Mouse (Mus musculus) CH12.LX (cell line): Measurements from ENCODE around the gene Trip4. TPM values are rescaled to one million over a fixed set of nuclear protein-coding genes. Genes with fewer than 3 reads are reported as not detected.

Experiments used
- DNase-seq: peaks from one replicate; pipeline ENCODE4 v3.0.0-alpha.2; 2013; ENCODE audit errors: extremely low read depth
- H3K27ac ChIP-seq: 2 replicates; pipeline ENCODE4 v1.5.1; 2012; ENCODE audit warnings: low read depth, mild to moderate bottlenecking, control low read depth, moderate library complexity; ENCODE audit not compliant: insufficient read depth
- H3K27me3 ChIP-seq: replicated peaks from 2 replicates; pipeline ENCODE3; 2012; ENCODE audit warnings: inconsistent platforms
- H3K36me3 ChIP-seq, 2 experiments: replicated peaks in 1 of 2; 2 replicates each; pipeline versions ENCODE3 to v1.6.1; 2012; ENCODE audit warnings: inconsistent platforms in 1 of 2, low read length in 1 of 2, mild to moderate bottlenecking in 1 of 2, mixed read lengths in 1 of 2, moderate library complexity in 1 of 2; ENCODE audit not compliant: control insufficient read depth in 1 of 2, insufficient read depth in 1 of 2
- H3K4me1 ChIP-seq, 2 experiments: 2 replicates each; pipeline ENCODE4 v1.6.1; 2012; ENCODE audit warnings: inconsistent platforms in 1 of 2, moderate library complexity in 1 of 2; ENCODE audit not compliant: insufficient read depth in 2 of 2, control insufficient read depth in 1 of 2
- H3K4me2 ChIP-seq: 2 replicates; pipeline ENCODE4 v1.6.1; 2012; ENCODE audit warnings: low read depth, mild to moderate bottlenecking, control low read depth; ENCODE audit not compliant: poor library complexity, insufficient read depth, severe bottlenecking
- H3K4me3 ChIP-seq, 3 experiments: fragments of 150-350 bp in 1 of 3; sonication (generic) in 1 of 3; replicated peaks in 1 of 3; 2 replicates each; pipeline versions ENCODE3 to v1.5.1; 2011 to 2012; ENCODE audit warnings: low read depth in 2 of 3, low read length in 2 of 3, mild to moderate bottlenecking in 2 of 3, moderate library complexity in 2 of 3, control low read depth in 1 of 3, improper control_type of control experiment in 1 of 3, inconsistent platforms in 1 of 3, mixed read lengths in 1 of 3; ENCODE audit not compliant: poor library complexity in 1 of 3
- H3K79me2 ChIP-seq: replicated peaks from 2 replicates; pipeline ENCODE4 v1.6.1; 2012; ENCODE audit warnings: mild to moderate bottlenecking, moderate library complexity; ENCODE audit not compliant: control insufficient read depth, poor library complexity, insufficient read depth, severe bottlenecking; ENCODE audit errors: extremely low read depth
- H3K9ac ChIP-seq: 2 replicates; pipeline ENCODE4 v1.6.1; 2012; ENCODE audit warnings: low read depth, mild to moderate bottlenecking, control low read depth, moderate library complexity; ENCODE audit not compliant: insufficient read depth
- H3K9me3 ChIP-seq: replicated peaks from 2 replicates; pipeline ENCODE3; 2012; ENCODE audit warnings: low read length, inconsistent platforms, mixed read lengths
- BHLHE40 ChIP-seq: IDR thresholded peaks from 2 replicates; pipeline ENCODE4 v1.6.1; 2011; ENCODE audit warnings: mild to moderate bottlenecking, low read depth, low read length, improper control_type of control experiment
- CHD1 ChIP-seq: IDR thresholded peaks from 2 replicates; pipeline ENCODE4 v1.6.1; 2012; ENCODE audit warnings: low read depth, low read length, improper control_type of control experiment, inconsistent platforms
- CTCF ChIP-seq, 2 experiments: IDR thresholded peaks in 1 of 2; conservative IDR thresholded peaks in 1 of 2; 2 replicates each; pipeline ENCODE4 v1.5.1; 2011 to 2012; ENCODE audit warnings: low read depth in 2 of 2, low read length in 2 of 2, improper control_type of control experiment in 1 of 2, inconsistent platforms in 1 of 2, mild to moderate bottlenecking in 1 of 2, moderate library complexity in 1 of 2
- EP300 ChIP-seq: IDR thresholded peaks from 2 replicates; pipeline ENCODE4 v1.6.1; 2011; ENCODE audit warnings: low read length, improper control_type of control experiment
- JUND ChIP-seq: conservative IDR thresholded peaks from 2 replicates; pipeline ENCODE4 v1.6.1; 2011; ENCODE audit warnings: low read depth, low read length, improper control_type of control experiment
- MAFK ChIP-seq: IDR thresholded peaks from 2 replicates; pipeline ENCODE4 v1.6.1; 2011; ENCODE audit warnings: low read length, improper control_type of control experiment; ENCODE audit not compliant: insufficient replicate concordance
- MAZ ChIP-seq: IDR thresholded peaks from 2 replicates; pipeline ENCODE4 v1.6.1; 2012; ENCODE audit warnings: low read depth, mild to moderate bottlenecking, inconsistent platforms, low read length, improper control_type of control experiment, moderate library complexity
- MEF2A ChIP-seq: IDR thresholded peaks from 2 replicates; pipeline ENCODE4 v1.6.1; 2014; ENCODE audit warnings: low read depth, mild to moderate bottlenecking, inconsistent platforms, low read length, improper control_type of control experiment, borderline replicate concordance
- MXI1 ChIP-seq: IDR thresholded peaks from 2 replicates; pipeline ENCODE4 v1.6.1; 2011; ENCODE audit warnings: mild to moderate bottlenecking, low read depth, low read length, improper control_type of control experiment
- MYC ChIP-seq: IDR thresholded peaks from 2 replicates; pipeline ENCODE4 v1.6.1; 2011; ENCODE audit warnings: low read depth, mild to moderate bottlenecking, improper control_type of control experiment, low read length
- NELFE ChIP-seq: IDR thresholded peaks from 2 replicates; pipeline ENCODE4 v1.6.1; 2011; ENCODE audit warnings: low read depth, low read length, improper control_type of control experiment
- PAX5 ChIP-seq: IDR thresholded peaks from 2 replicates; pipeline ENCODE4 v1.6.1; 2012; ENCODE audit warnings: low read length, inconsistent platforms, mixed read lengths
- POLR2AphosphoS2 ChIP-seq: IDR thresholded peaks from 2 replicates; pipeline ENCODE4 v1.6.1; 2011; ENCODE audit warnings: low read depth, low read length, improper control_type of control experiment
- RCOR1 ChIP-seq: conservative IDR thresholded peaks from 2 replicates; pipeline ENCODE4 v1.6.1; 2012; ENCODE audit warnings: low read depth, mild to moderate bottlenecking, inconsistent platforms, low read length, improper control_type of control experiment
- TBP ChIP-seq: conservative IDR thresholded peaks from 2 replicates; pipeline ENCODE4 v1.6.1; 2011; ENCODE audit warnings: low read depth, low read length, improper control_type of control experiment
- USF1 ChIP-seq: IDR thresholded peaks from 2 replicates; pipeline ENCODE4 v1.6.1; 2014; ENCODE audit warnings: low read depth, mild to moderate bottlenecking, inconsistent platforms, low read length, improper control_type of control experiment
- dilution Hi-C: fragments of 300-500 bp; cut with MboI; formaldehyde crosslinking; loops from 2 replicates; pipeline ENCODE4 v1.14.3; 2020; ENCODE audit warnings: low sequenced_read_pairs; ENCODE audit not compliant: extremely low pct_unique_long_range_greater_than_20kb, extremely low pct_ligation_motif_present
- in situ Hi-C: fragments of 300-500 bp; cut with MboI; formaldehyde crosslinking; loops from 3 replicates; pipeline ENCODE4 v1.14.3; 2019; ENCODE audit warnings: low sequenced_read_pairs, low pct_ligation_motif_present, low pct_unique_long_range_greater_than_20kb, mixed read lengths
- polyA plus RNA-seq: library from polyadenylated mRNA; unstranded; fragments of >175 nt; gene quantifications from 2 replicates; pipeline ENCODE4 v1.2.1, GENCODE M21; 2012; ENCODE audit warnings: low read depth; ENCODE audit not compliant: insufficient read length
- total RNA-seq, 2 experiments: library from RNA; depleted of rRNA; stranded (reverse); fragments of 300-350 nt in 1 of 2; fragments of >200 nt in 1 of 2; gene quantifications; 2 replicates each; pipeline ENCODE4 v1.2.3; 2012 to 2014

The Trip4 gene
- total and polyA plus RNA-seq, 3 experiments = 12.0 to 15.4 (median 14.4) TPM

GRCm38 (mm10) chr9:65929826-65930225 is 21.2 kb upstream of the Trip4 start:
- dilution Hi-C loops = no loop called here
- no peak for TF ChIP-seq MYC
- TF ChIP-seq TBP = no peak
- H3K36me3 ChIP-seq = peaks cover 0 to 34% of the 10 kb centered on the region in 2 experiments
- no peak overlapping the region for H3K4me3 ChIP-seq
- in situ Hi-C loops = no loop called here
- DNase-seq = no peak
- H3K27ac ChIP-seq = no peak overlapping the region
- peaks cover 37% of the 10 kb centered on the region for H3K79me2 ChIP-seq
- no peak overlapping the region for H3K9ac ChIP-seq
- no peak overlapping the region for H3K4me2 ChIP-seq
- no peaks in the 10 kb centered on the region for H3K9me3 ChIP-seq
- H3K27me3 ChIP-seq = no peaks in the 10 kb centered on the region
- no peaks in the 10 kb centered on the region; a peak in 1 of 4 replicates for H3K4me1 ChIP-seq

- no peak overlapping the region for H3K27ac ChIP-seq
- no peak overlapping the region for H3K4me2 ChIP-seq
- no peak overlapping the region for H3K9ac ChIP-seq
- 0 out of 2 replicates have a peak, but pooled peaks have one; percentile 16 for TF ChIP-seq MAFK
- TF ChIP-seq BHLHE40 = no peak
- no peaks in the 10 kb centered on the region for H3K27me3 ChIP-seq
- peaks cover 0 to 29% of the 10 kb centered on the region in 2 experiments for H3K36me3 ChIP-seq
- H3K4me1 ChIP-seq = no peaks in the 10 kb centered on the region; a peak in 1 of 4 replicates
- peaks cover 37% of the 10 kb centered on the region for H3K79me2 ChIP-seq
- no peak overlapping the region for H3K4me3 ChIP-seq
- in situ Hi-C loops = no loop called here
- dilution Hi-C loops = no loop called here
- no peaks in the 10 kb centered on the region for H3K9me3 ChIP-seq
- no peak for DNase-seq
These were observed 19.9 kb upstream of the Trip4 start for GRCm38 (mm10) chr9:65928456-65928855.

GRCm38 (mm10) chr9:65917015-65917414 is 8.4 kb upstream of the Trip4 start:
- Histone ChIP-seq H3K27ac (no peak overlapping the region), H3K4me2 (no peak overlapping the region), H3K9ac (no peak overlapping the region), H3K9me3 (no peaks in the 10 kb centered on the region), H3K4me3 (no peak overlapping the region), H3K79me2 (peaks cover 43% of the 10 kb centered on the region), H3K4me1 (0 out of 4 replicates have a peak, but pooled peaks cover 0 to 7% of the 10 kb centered on the region in 2 experiments), H3K36me3 (peaks cover 0 to 12% of the 10 kb centered on the region in 2 experiments), H3K27me3 (no peaks in the 10 kb centered on the region)
- TF ChIP-seq EP300 (no peak), MXI1 (no peak), USF1 (no peak)
- in situ Hi-C loops = no loop called here
- dilution Hi-C loops = no loop called here
- no peak for DNase-seq

- Histone ChIP-seq H3K4me3 (no peak overlapping the region), H3K36me3 (peaks cover 0 to 12% of the 10 kb centered on the region in 2 experiments), H3K9ac (no peak overlapping the region), H3K9me3 (no peaks in the 10 kb centered on the region), H3K79me2 (peaks cover 52% of the 10 kb centered on the region), H3K4me2 (no peak overlapping the region), H3K27me3 (no peaks in the 10 kb centered on the region), H3K27ac (no peak overlapping the region), H3K4me1 (peaks cover 0 to 13% of the 10 kb centered on the region in 2 experiments; a peak in 2 of 4 replicates)
- in situ Hi-C loops (no loop called here), dilution Hi-C loops (no loop called here)
- TF ChIP-seq RCOR1 (no peak), POLR2AphosphoS2 (no peak), CHD1 (no peak), MEF2A (no peak), JUND (no peak), NELFE (no peak), CTCF (conservative IDR thresholded peaks at IDR 0.05 in 1 of 2, IDR thresholded peaks at IDR 0.05 in 1 of 2; ENCODE audit: low read depth in 2 of 2, low read length in 2 of 2) (no peak), PAX5 (no peak), MXI1 (no peak), EP300 (no peak), MAZ (no peak)
- no peak for DNase-seq
These were observed 5.4 kb upstream of the Trip4 start for GRCm38 (mm10) chr9:65913976-65914375.
